Mouse (Mus musculus) midbrain, embryonic 10.5 days (tissue): ENCODE results near the gene E2f3. TPM values are rescaled to one million over a fixed set of nuclear protein-coding genes. Genes with fewer than 3 reads are reported as not detected.

Experiments used
- DNase-seq: peaks from one replicate; pipeline ENCODE4 v3.0.0-alpha.2; 2017; ENCODE audit warnings: low spot score
- H3K27ac ChIP-seq: fragments of 300-500 bp; sonication (generic); replicated peaks from 2 replicates; pipeline ENCODE4 v1.5.1; 2016; ENCODE audit warnings: mild to moderate bottlenecking
- H3K27me3 ChIP-seq: fragments of 300-500 bp; sonication (generic); 2 replicates; pipeline ENCODE4 v1.6.1; 2016; ENCODE audit warnings: low read depth, mild to moderate bottlenecking; ENCODE audit not compliant: poor library complexity, severe bottlenecking
- H3K36me3 ChIP-seq: fragments of 300-500 bp; sonication (generic); 2 replicates; pipeline ENCODE4 v1.6.1; 2016; ENCODE audit warnings: mild to moderate bottlenecking, moderate library complexity
- H3K4me1 ChIP-seq: fragments of 300-500 bp; sonication (generic); 2 replicates; pipeline ENCODE4 v1.6.1; 2016
- H3K4me3 ChIP-seq: fragments of 300-500 bp; sonication (generic); 2 replicates; pipeline ENCODE4 v1.5.1; 2016; ENCODE audit warnings: mild to moderate bottlenecking, moderate library complexity
- H3K9me3 ChIP-seq: fragments of 300-500 bp; sonication (generic); replicated peaks from 2 replicates; pipeline ENCODE4 v1.6.1; 2016; ENCODE audit warnings: mild to moderate bottlenecking
- WGBS: fragments of 180-500 bp; shearing (Covaris S2); methylation state at CpG from one replicate; pipeline ENCODE4 v1.1.7; 2016; 5-methylcytosine and 5-hydroxymethylcytosine counted together
- polyA plus RNA-seq: library from polyadenylated mRNA; unstranded; fragments of >200 nt; fragmentation: Nextera tagmentation; extraction: Ambion mirVana; gene quantifications from 2 replicates; pipeline ENCODE4 v1.2.1, GENCODE M21; 2016

The E2f3 gene
- polyA plus RNA-seq = 18.4 and 20.4 TPM in 2 replicates

- Histone ChIP-seq H3K27me3 (no peaks in the 10 kb centered on the region), H3K9me3 (no peaks in the 10 kb centered on the region), H3K4me1 (peaks cover 36% of the 10 kb centered on the region), H3K36me3 (peaks cover 8% of the 10 kb centered on the region; the same call in 1 of the 2 replicates), H3K27ac (peak within 1 kb of the TSS; percentile 100), H3K4me3 (peak within 1 kb of the TSS; percentile 98)
- peak; percentile 98 for DNase-seq
- under 1% methylated on average over 45 of the region's 45 CpGs for WGBS
Measured at GRCm38 (mm10) chr13:29985855-29986755, at the start of gene E2f3. TSS of gene E2f3 (minus strand) at chr13:29986063.

- DNase-seq = no peak
- no peaks in the 10 kb centered on the region for H3K9me3 ChIP-seq
- no peaks in the 10 kb centered on the region for H3K4me1 ChIP-seq
- H3K27me3 ChIP-seq = no peaks in the 10 kb centered on the region
- H3K27ac ChIP-seq = no peak overlapping the region
- no peak overlapping the region for H3K4me3 ChIP-seq
- H3K36me3 ChIP-seq = no peaks in the 10 kb centered on the region
- 93% methylated on average over 5 of the region's 5 CpGs for WGBS
Measured at GRCm38 (mm10) chr13:30034540-30034939, 48.7 kb upstream of the E2f3 start.

- H3K9me3 ChIP-seq = no peaks in the 10 kb centered on the region
- no peak for DNase-seq
- H3K27ac ChIP-seq = no peak overlapping the region
- no peaks in the 10 kb centered on the region for H3K27me3 ChIP-seq
- no peaks in the 10 kb centered on the region for H3K36me3 ChIP-seq
- no peak overlapping the region for H3K4me3 ChIP-seq
- H3K4me1 ChIP-seq = no peaks in the 10 kb centered on the region
- 90% methylated on average over 13 of the region's 13 CpGs for WGBS
Measured at GRCm38 (mm10) chr13:30031684-30032335, 45.9 kb upstream of the E2f3 start.

GRCm38 (mm10) chr13:30027841-30028240 is 42.0 kb upstream of the E2f3 start:
- H3K4me1 ChIP-seq = no peaks in the 10 kb centered on the region

GRCm38 (mm10) chr13:30022487-30022886 is 36.6 kb upstream of the E2f3 start:
- Histone ChIP-seq H3K36me3 (no peaks in the 10 kb centered on the region), H3K4me3 (no peak overlapping the region), H3K9me3 (no peaks in the 10 kb centered on the region), H3K27me3 (no peaks in the 10 kb centered on the region), H3K4me1 (no peaks in the 10 kb centered on the region), H3K27ac (no peak overlapping the region)
- no peak for DNase-seq
- WGBS = 69% methylated on average over 2 of the region's 2 CpGs

More at GRCm38 (mm10) chr13:30027841-30028240, 42.0 kb upstream of the E2f3 start:
- no peaks in the 10 kb centered on the region for H3K9me3 ChIP-seq
- H3K27ac ChIP-seq = no peak overlapping the region
- H3K4me3 ChIP-seq = no peak overlapping the region
- no peak for DNase-seq
- H3K36me3 ChIP-seq = no peaks in the 10 kb centered on the region
- 90% methylated on average over 3 of the region's 3 CpGs for WGBS
- no peaks in the 10 kb centered on the region for H3K27me3 ChIP-seq

GRCm38 (mm10) chr13:30018573-30018972 is 32.7 kb upstream of the E2f3 start:
- Histone ChIP-seq H3K9me3 (no peaks in the 10 kb centered on the region), H3K4me3 (no peak overlapping the region), H3K27ac (no peak overlapping the region), H3K4me1 (no peaks in the 10 kb centered on the region), H3K27me3 (no peaks in the 10 kb centered on the region), H3K36me3 (no peaks in the 10 kb centered on the region)
- 80% methylated on average over 2 of the region's 2 CpGs for WGBS
- DNase-seq = no peak

GRCm38 (mm10) chr13:30017611-30018010 is 31.7 kb upstream of the E2f3 start:
- no peak for DNase-seq
- Histone ChIP-seq H3K27ac (no peak overlapping the region), H3K9me3 (no peaks in the 10 kb centered on the region), H3K4me3 (no peak overlapping the region), H3K36me3 (no peaks in the 10 kb centered on the region), H3K27me3 (no peaks in the 10 kb centered on the region), H3K4me1 (peaks cover 6% of the 10 kb centered on the region; the same call in 1 of the 2 replicates)
- 91% methylated on average over 7 of the region's 7 CpGs for WGBS

GRCm38 (mm10) chr13:30014576-30014975 is 28.7 kb upstream of the E2f3 start:
- H3K4me1 ChIP-seq = peaks cover 6% of the 10 kb centered on the region; the same call in 1 of the 2 replicates
- no peaks in the 10 kb centered on the region for H3K36me3 ChIP-seq
- no peak for DNase-seq
- no peaks in the 10 kb centered on the region for H3K27me3 ChIP-seq
- no peaks in the 10 kb centered on the region for H3K9me3 ChIP-seq
- no peak overlapping the region for H3K27ac ChIP-seq
- H3K4me3 ChIP-seq = no peak overlapping the region
- WGBS = 92% methylated on average over 8 of the region's 8 CpGs

- Histone ChIP-seq H3K9me3 (no peaks in the 10 kb centered on the region), H3K4me1 (peaks cover 6% of the 10 kb centered on the region; the same call in 1 of the 2 replicates), H3K4me3 (no peak overlapping the region), H3K27me3 (no peaks in the 10 kb centered on the region), H3K36me3 (no peaks in the 10 kb centered on the region), H3K27ac (no peak overlapping the region)
- WGBS = 92% methylated on average over 6 of the region's 6 CpGs
- no peak for DNase-seq
Measured at GRCm38 (mm10) chr13:30012226-30012625, 26.4 kb upstream of the E2f3 start.

GRCm38 (mm10) chr13:30008738-30009137 is 22.9 kb upstream of the E2f3 start:
- Histone ChIP-seq H3K4me1 (peaks cover 6% of the 10 kb centered on the region; the same call in 1 of the 2 replicates), H3K36me3 (no peaks in the 10 kb centered on the region), H3K4me3 (no peak overlapping the region), H3K9me3 (no peaks in the 10 kb centered on the region), H3K27ac (no peak overlapping the region), H3K27me3 (no peaks in the 10 kb centered on the region)
- no peak for DNase-seq
- WGBS = 82% methylated on average over 3 of the region's 3 CpGs

- WGBS = 92% methylated on average over 3 of the region's 3 CpGs
Measured at GRCm38 (mm10) chr13:30005422-30005821, 19.6 kb upstream of the E2f3 start.

GRCm38 (mm10) chr13:30004849-30005248 is 19.0 kb upstream of the E2f3 start:
- Histone ChIP-seq H3K4me3 (no peak overlapping the region), H3K27ac (no peak overlapping the region), H3K36me3 (no peaks in the 10 kb centered on the region), H3K27me3 (no peaks in the 10 kb centered on the region), H3K4me1 (peaks cover 3% of the 10 kb centered on the region; the same call in 1 of the 2 replicates), H3K9me3 (no peaks in the 10 kb centered on the region)
- 91% methylated on average over 5 of the region's 5 CpGs for WGBS
- no peak for DNase-seq

More at GRCm38 (mm10) chr13:30005422-30005821, 19.6 kb upstream of the E2f3 start:
- no peaks in the 10 kb centered on the region for H3K36me3 ChIP-seq
- H3K4me1 ChIP-seq = peaks cover 3% of the 10 kb centered on the region; the same call in 1 of the 2 replicates
- no peak overlapping the region for H3K4me3 ChIP-seq
- no peak for DNase-seq
- H3K27me3 ChIP-seq = no peaks in the 10 kb centered on the region
- H3K27ac ChIP-seq = no peak overlapping the region
- no peaks in the 10 kb centered on the region for H3K9me3 ChIP-seq

- Histone ChIP-seq H3K36me3 (no peaks in the 10 kb centered on the region), H3K27me3 (no peaks in the 10 kb centered on the region), H3K9me3 (no peaks in the 10 kb centered on the region), H3K4me3 (no peak overlapping the region), H3K4me1 (peaks cover 3% of the 10 kb centered on the region; the same call in 1 of the 2 replicates), H3K27ac (no peak overlapping the region)
- WGBS = 68% methylated on average over 11 of the region's 11 CpGs
- DNase-seq = no peak
Measured at GRCm38 (mm10) chr13:30003169-30003568, 17.3 kb upstream of the E2f3 start.
